Comparison of ENCODE assay signal across 13 mouse cellular contexts in genomic region chr7:74391451-74391873, GRCm38 (mm10).
A peak's percentile ranks its signal among the peaks of the same experiment; 100 is the strongest.
DNase-seq lines count a peak whose midpoint lies in the region; ATAC-seq lines count a peak whose summit lies in the region.
"Had no signal": no experiment of that assay in that cellular context is flagged by ENCODE, and none has a peak within 500 bp of the region (broad histone marks: within the 10 kb centered on the region; RNA-seq: fewer than 3 reads in every experiment).

No protein-coding gene starts in this region.

- no peaks in the 10 kb centered on the region for H3K36me3 ChIP-seq in heart, embryonic 10.5 days
- no peaks in the 10 kb centered on the region for H3K36me3 ChIP-seq in embryonic facial prominence, embryonic 15.5 days
- no peaks in the 10 kb centered on the region for H3K36me3 ChIP-seq in limb, embryonic 13.5 days
- H3K36me3 ChIP-seq: forebrain, embryonic 15.5 days; liver, embryonic 12.5 days had no signal

- H3K27me3 ChIP-seq in heart, embryonic 10.5 days (ENCODE audit: insufficient read depth, poor library complexity, severe bottlenecking) = no peaks in the 10 kb centered on the region
- no peaks in the 10 kb centered on the region for H3K27me3 ChIP-seq in embryonic facial prominence, embryonic 15.5 days
- 0 out of 2 replicates have a peak, but pooled peaks cover under 1% of the 10 kb centered on the region for H3K27me3 ChIP-seq in limb, embryonic 13.5 days
- H3K27me3 ChIP-seq: forebrain, embryonic 15.5 days; liver, embryonic 12.5 days had no signal

- peaks cover 14% of the 10 kb centered on the region for H3K4me1 ChIP-seq in heart, embryonic 10.5 days
- no peaks in the 10 kb centered on the region for H3K4me1 ChIP-seq in embryonic facial prominence, embryonic 15.5 days
- peaks cover 12% of the 10 kb centered on the region for H3K4me1 ChIP-seq in limb, embryonic 13.5 days
- H3K4me1 ChIP-seq: liver, embryonic 12.5 days had no signal

- H3K27ac ChIP-seq in heart, embryonic 10.5 days = no peak overlapping the region
- H3K27ac ChIP-seq in embryonic facial prominence, embryonic 15.5 days (replicated peaks) = no peak overlapping the region
- no peak overlapping the region for H3K27ac ChIP-seq in limb, embryonic 13.5 days
- H3K27ac ChIP-seq: forebrain, embryonic 15.5 days; liver, embryonic 12.5 days had no signal

- no peak overlapping the region for H3K9ac ChIP-seq in embryonic facial prominence, embryonic 15.5 days
- no peak overlapping the region for H3K9ac ChIP-seq in limb, embryonic 13.5 days
- H3K9ac ChIP-seq: forebrain, embryonic 15.5 days; liver, embryonic 12.5 days had no signal

- no peak overlapping the region for H3K4me2 ChIP-seq in embryonic facial prominence, embryonic 15.5 days (replicated peaks)
- H3K4me2 ChIP-seq in limb, embryonic 13.5 days (replicated peaks) = no peak overlapping the region
- H3K4me2 ChIP-seq: forebrain, embryonic 15.5 days; liver, embryonic 12.5 days had no signal

- H3K4me3 ChIP-seq in heart, embryonic 10.5 days = no peak overlapping the region
- H3K4me3 ChIP-seq in embryonic facial prominence, embryonic 15.5 days (replicated peaks) = no peak overlapping the region
- no peak overlapping the region for H3K4me3 ChIP-seq in limb, embryonic 13.5 days
- H3K4me3 ChIP-seq: forebrain, embryonic 15.5 days; liver, embryonic 12.5 days had no signal

- peak; percentile 98 for DNase-seq in heart, adult 11 months
- DNase-seq in heart, embryonic 10.5 days (ENCODE audit: low spot score) = no peak
- peak; percentile 8 for DNase-seq in adipocyte (ENCODE audit: low spot score)
- DNase-seq in urinary bladder, adult 2 months (ENCODE audit: low spot score) = no peak
- DNase-seq: cerebellum, postnatal 14 days; gastrocnemius, postnatal 10 days; lung, postnatal 10 days; thymus, postnatal 4 days had no signal

- no peaks in the 10 kb centered on the region for H3K9me3 ChIP-seq in heart, embryonic 10.5 days
- no peaks in the 10 kb centered on the region for H3K9me3 ChIP-seq in embryonic facial prominence, embryonic 15.5 days (replicated peaks)
- no peaks in the 10 kb centered on the region for H3K9me3 ChIP-seq in limb, embryonic 13.5 days
- H3K9me3 ChIP-seq: forebrain, embryonic 15.5 days; liver, embryonic 12.5 days had no signal

- ATAC-seq in embryonic facial prominence, embryonic 15.5 days (ENCODE audit: insufficient number of reproducible peaks, low FRiP score, low TSS enrichment, low read depth) = peak; percentile 48
- peak; percentile 64; the same call in 1 of the 2 replicates for ATAC-seq in limb, embryonic 13.5 days (ENCODE audit: low FRiP score, low read depth)
- no peak for ATAC-seq in megakaryocyte, adult 5-6 weeks (ENCODE audit: poor library complexity, severe bottlenecking)
- ATAC-seq: forebrain, embryonic 15.5 days; liver, embryonic 12.5 days had no signal

- WGBS in heart, embryonic 10.5 days = 56% methylated on average over 5 of the region's 5 CpGs
- WGBS in embryonic facial prominence, embryonic 15.5 days = 34% methylated on average over 5 of the region's 5 CpGs
- WGBS in limb, embryonic 13.5 days = 9% methylated on average over 5 of the region's 5 CpGs

Comparison
In these comparisons a context has a peak if more than half of its experiments do, and no peak if none do; other contexts are left out.
1. DNase-seq: peak in heart, adult 11 months (single experiment) and adipocyte (single experiment); none in heart, embryonic 10.5 days (single experiment) and urinary bladder, adult 2 months (single experiment).